Comparison of ENCODE assay signal across 20 mouse cellular contexts in the genomic region with DNA sequence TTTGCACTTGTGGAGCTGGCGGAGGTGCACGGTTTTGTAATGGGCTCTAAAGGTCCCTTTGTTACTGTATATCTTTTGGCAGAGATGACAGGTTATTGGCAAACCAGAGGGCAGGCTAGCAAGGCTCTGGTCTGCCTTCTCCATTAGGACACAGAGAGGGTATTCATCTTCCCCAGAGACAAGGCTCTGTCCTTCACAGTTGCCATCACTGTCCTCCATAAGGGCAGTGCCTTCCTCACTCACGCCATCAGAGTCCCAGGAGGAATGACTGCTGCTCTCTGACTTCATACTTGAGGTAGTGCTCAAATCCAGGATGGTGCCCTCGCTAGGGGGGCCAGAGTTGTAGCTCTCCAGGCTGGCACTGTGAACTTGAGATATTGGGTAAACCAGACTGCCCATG.
"Had no signal": no experiment of that assay in that cellular context is flagged by ENCODE, and none has a peak within 500 bp of the region (broad histone marks: within the 10 kb centered on the region; RNA-seq: fewer than 3 reads in every experiment).

No protein-coding gene starts in this region.

- DNase-seq: liver, postnatal 0 days; lung, adult 2 months; lung, postnatal 4 days; midbrain, embryonic 14.5 days; retina, postnatal 1 day; right cerebral cortex, adult 18-20 months; right cerebral cortex, postnatal 25 days; right cerebral cortex, postnatal 4 days; spleen, adult 18-20 months; thymus, adult 18-20 months; thymus, postnatal 14 days; thymus, postnatal 36 days had no signal

- H3K4me2 ChIP-seq: liver, embryonic 15.5 days; lung, embryonic 15.5 days; midbrain, embryonic 12.5 days; neural tube, embryonic 12.5 days had no signal

- H3K9me3 ChIP-seq: liver, embryonic 15.5 days; lung, embryonic 15.5 days; midbrain, embryonic 10.5 days; midbrain, embryonic 12.5 days; neural tube, embryonic 12.5 days had no signal

- H3K27me3 ChIP-seq: liver, embryonic 15.5 days; lung, embryonic 15.5 days; neural tube, embryonic 12.5 days had no signal

- H3K27ac ChIP-seq: liver, embryonic 15.5 days; lung, embryonic 15.5 days; midbrain, embryonic 10.5 days; midbrain, embryonic 12.5 days; neural tube, embryonic 12.5 days had no signal

- H3K36me3 ChIP-seq: liver, embryonic 15.5 days; lung, embryonic 15.5 days; midbrain, embryonic 10.5 days; midbrain, embryonic 12.5 days; neural tube, embryonic 12.5 days had no signal

- H3K4me1 ChIP-seq: liver, embryonic 15.5 days; lung, embryonic 15.5 days; midbrain, embryonic 10.5 days; midbrain, embryonic 12.5 days; neural tube, embryonic 12.5 days had no signal

- ATAC-seq: liver, postnatal 0 days; lung, postnatal 0 days; midbrain, embryonic 16.5 days had no signal

- H3K4me3 ChIP-seq: liver, embryonic 15.5 days; lung, embryonic 15.5 days; midbrain, embryonic 10.5 days; midbrain, embryonic 12.5 days; myocyte; neural tube, embryonic 12.5 days had no signal

- H3K9ac ChIP-seq: liver, embryonic 15.5 days; liver, postnatal 0 days; lung, embryonic 15.5 days; midbrain, embryonic 12.5 days; neural tube, embryonic 12.5 days had no signal
